Mouse (Mus musculus): Measurements from ENCODE around the gene Kbtbd13. TPM values are rescaled to one million over a fixed set of nuclear protein-coding genes. Genes with fewer than 3 reads are reported as not detected.

The Kbtbd13 gene
- total and polyA plus RNA-seq, 3 experiments, result not detected

DNA sequence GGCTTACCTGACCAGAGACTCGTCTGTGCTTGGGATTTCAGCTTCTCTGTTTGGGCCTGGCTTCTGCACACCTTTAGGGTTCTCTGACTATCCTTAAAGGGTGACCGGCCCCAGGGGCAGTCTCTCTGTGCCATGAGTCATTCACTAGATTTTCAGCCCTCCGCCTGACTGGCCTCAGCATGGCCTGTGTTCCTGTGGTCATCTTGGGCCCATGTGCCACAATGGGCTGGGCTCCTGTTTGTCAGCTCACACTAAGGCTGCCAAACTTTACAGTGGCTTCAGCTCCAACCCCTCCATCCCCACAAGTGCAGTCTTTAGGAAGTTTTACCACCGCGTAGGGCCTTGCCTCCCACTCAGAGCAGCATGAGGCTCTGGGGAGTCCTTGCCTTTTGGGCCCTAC is 38.2 kb downstream of the Kbtbd13 start:
- DNase-seq (ENCODE audit: low read depth, low spot score), result no peak
- Histone ChIP-seq H3K36me3 (ENCODE audit: control insufficient read depth in 1 of 2, insufficient read depth in 2 of 2, low read length in 2 of 2) (peaks cover 3 to 15% of the 10 kb centered on the region in 2 experiments), H3K9ac (ENCODE audit: control insufficient read depth, low read depth, low read length, poor library complexity, severe bottlenecking) (no peak overlapping the region), H3K27ac (ENCODE audit: control insufficient read depth, low read depth, low read length) (no peak overlapping the region), H3K4me1 (ENCODE audit: control insufficient read depth in 1 of 2, insufficient read depth in 2 of 2, low read length in 2 of 2) (peaks cover 0 to 7% of the 10 kb centered on the region in 2 experiments; a peak in 2 of 4 replicates), H3K27me3 (ENCODE audit: control insufficient read depth in 1 of 2, insufficient read depth in 2 of 2, low read length in 2 of 2) (no peaks in the 10 kb centered on the region), H3K9me3 (replicated peaks; ENCODE audit: insufficient read depth, low read length) (no peaks in the 10 kb centered on the region), H3K4me3 (ENCODE audit: control insufficient read depth in 1 of 2, insufficient read depth in 1 of 2, low read depth in 2 of 2, low read length in 2 of 2) (no peak overlapping the region), H3K79me2 (ENCODE audit: control insufficient read depth, insufficient read depth, low read length, poor library complexity) (peaks cover 36% of the 10 kb centered on the region)
- no peak for TF ChIP-seq ZKSCAN1 (IDR thresholded peaks at IDR 0.05; ENCODE audit: low read depth, low read length)
- TF ChIP-seq USF2 (IDR thresholded peaks at IDR 0.05; ENCODE audit: borderline replicate concordance in 1 of 2, insufficient read depth in 1 of 2, low read depth in 1 of 2, low read length in 2 of 2), result no peak
- no peak for TF ChIP-seq HCFC1 (IDR thresholded peaks at IDR 0.05; ENCODE audit: low read depth, low read length)
- no peak for TF ChIP-seq MAZ (IDR thresholded peaks at IDR 0.05; ENCODE audit: low read depth, low read length)
- TF ChIP-seq TCF12 (IDR thresholded peaks at IDR 0.05; ENCODE audit: low read depth, low read length), result no peak
- TF ChIP-seq SMC3 (IDR thresholded peaks at IDR 0.05; ENCODE audit: low read depth, low read length), result no peak
- no peak for TF ChIP-seq JUND (IDR thresholded peaks at IDR 0.05; ENCODE audit: low read depth, low read length)
- no peak for TF ChIP-seq MAFK (IDR thresholded peaks at IDR 0.05; ENCODE audit: borderline replicate concordance, low read depth, low read length)
- no peak for TF ChIP-seq MYC (IDR thresholded peaks at IDR 0.05; ENCODE audit: low read depth, low read length)
- no peak for TF ChIP-seq MAX (IDR thresholded peaks at IDR 0.05; ENCODE audit: low read length)
- TF ChIP-seq ZNF384 (IDR thresholded peaks at IDR 0.05; ENCODE audit: low read depth, low read length), result no peak
- no peak for TF ChIP-seq CHD1 (IDR thresholded peaks at IDR 0.05; ENCODE audit: low read depth, low read length)
- TF ChIP-seq POLR2AphosphoS5 (IDR thresholded peaks at IDR 0.05; ENCODE audit: borderline replicate concordance, low read depth, low read length), result no peak
- TF ChIP-seq CTCF (IDR thresholded peaks at IDR 0.05 in 2 of 3, conservative IDR thresholded peaks at IDR 0.05 in 1 of 3; ENCODE audit: control insufficient read depth in 1 of 3, insufficient read depth in 1 of 3, low read depth in 2 of 3, low read length in 3 of 3, poor library complexity in 1 of 3, severe bottlenecking in 1 of 3), result no peak
- no peak for TF ChIP-seq CHD2 (IDR thresholded peaks at IDR 0.05; ENCODE audit: low read length)
- no peak for TF ChIP-seq SIN3A (IDR thresholded peaks at IDR 0.05; ENCODE audit: low read length)

- H3K27ac ChIP-seq (ENCODE audit: control insufficient read depth, low read depth, low read length), result peak overlapping the region; percentile 56
- H3K27me3 ChIP-seq (ENCODE audit: control insufficient read depth in 1 of 2, insufficient read depth in 2 of 2, low read length in 2 of 2), result no peaks in the 10 kb centered on the region
- no peak for TF ChIP-seq POLR2AphosphoS5 (IDR thresholded peaks at IDR 0.05; ENCODE audit: borderline replicate concordance, low read depth, low read length)
- no peak for TF ChIP-seq ZMIZ1 (IDR thresholded peaks at IDR 0.05; ENCODE audit: low read depth, low read length)
- no peak for TF ChIP-seq E2F4 (IDR thresholded peaks at IDR 0.05; ENCODE audit: borderline replicate concordance, low read depth, low read length)
- TF ChIP-seq USF2 (IDR thresholded peaks at IDR 0.05; ENCODE audit: borderline replicate concordance in 1 of 2, insufficient read depth in 1 of 2, low read depth in 1 of 2, low read length in 2 of 2), result no peak
- no peak for TF ChIP-seq MAZ (IDR thresholded peaks at IDR 0.05; ENCODE audit: low read depth, low read length)
- TF ChIP-seq MAX (IDR thresholded peaks at IDR 0.05; ENCODE audit: low read length), result no peak
- TF ChIP-seq NELFE (IDR thresholded peaks at IDR 0.05; ENCODE audit: low read depth, low read length), result no peak; the same call in 1 of the 2 replicates
- no peak for TF ChIP-seq RAD21 (IDR thresholded peaks at IDR 0.05; ENCODE audit: low read depth, low read length)
- TF ChIP-seq NRF1 (IDR thresholded peaks at IDR 0.05; ENCODE audit: insufficient read depth, low read depth, low read length, poor library complexity, severe bottlenecking), result no peak
- TF ChIP-seq CTCF (IDR thresholded peaks at IDR 0.05 in 2 of 3, conservative IDR thresholded peaks at IDR 0.05 in 1 of 3; ENCODE audit: control insufficient read depth in 1 of 3, insufficient read depth in 1 of 3, low read depth in 2 of 3, low read length in 3 of 3, poor library complexity in 1 of 3, severe bottlenecking in 1 of 3), result no peak
- TF ChIP-seq TCF12 (IDR thresholded peaks at IDR 0.05; ENCODE audit: low read depth, low read length), result no peak
- no peak for TF ChIP-seq CHD2 (IDR thresholded peaks at IDR 0.05; ENCODE audit: low read length)
- TF ChIP-seq MYC (IDR thresholded peaks at IDR 0.05; ENCODE audit: low read depth, low read length), result no peak; the same call in 1 of the 2 replicates
- TF ChIP-seq HCFC1 (IDR thresholded peaks at IDR 0.05; ENCODE audit: low read depth, low read length), result no peak
- TF ChIP-seq POLR2A (IDR thresholded peaks at IDR 0.05; ENCODE audit: control insufficient read depth in 1 of 2, insufficient read depth in 1 of 2, low read depth in 1 of 2, low read length in 2 of 2, poor library complexity in 1 of 2), result no peak
- no peak for TF ChIP-seq POLR2AphosphoS2 (IDR thresholded peaks at IDR 0.05; ENCODE audit: low read length)
- TF ChIP-seq SIN3A (IDR thresholded peaks at IDR 0.05; ENCODE audit: low read length), result peak; percentile 53
- TF ChIP-seq TBP (IDR thresholded peaks at IDR 0.05; ENCODE audit: low read depth, low read length), result 0 out of 2 replicates have a peak, but pooled peaks have one; percentile 42
- no peak for TF ChIP-seq KAT2A (conservative IDR thresholded peaks at IDR 0.05; ENCODE audit: low read depth, low read length)
- TF ChIP-seq MXI1 (IDR thresholded peaks at IDR 0.05; ENCODE audit: low read depth, low read length), result 0 out of 2 replicates have a peak, but pooled peaks have one; percentile 49
- no peak for TF ChIP-seq BHLHE40 (IDR thresholded peaks at IDR 0.05; ENCODE audit: borderline replicate concordance, low read depth, low read length)
- DNase-seq (ENCODE audit: low read depth, low spot score), result peak; percentile 21
- peak overlapping the region; percentile 89 for H3K9ac ChIP-seq (ENCODE audit: control insufficient read depth, low read depth, low read length, poor library complexity, severe bottlenecking)
- peaks cover 0 to 24% of the 10 kb centered on the region in 2 experiments; a peak in 2 of 4 replicates for H3K36me3 ChIP-seq (ENCODE audit: control insufficient read depth in 1 of 2, insufficient read depth in 2 of 2, low read length in 2 of 2)
- peaks cover 54% of the 10 kb centered on the region for H3K79me2 ChIP-seq (ENCODE audit: control insufficient read depth, insufficient read depth, low read length, poor library complexity)
- peak overlapping the region; percentile 65 to 95 for H3K4me3 ChIP-seq (ENCODE audit: control insufficient read depth in 1 of 2, insufficient read depth in 1 of 2, low read depth in 2 of 2, low read length in 2 of 2)
- H3K4me1 ChIP-seq (ENCODE audit: control insufficient read depth in 1 of 2, insufficient read depth in 2 of 2, low read length in 2 of 2), result peaks cover 0 to 14% of the 10 kb centered on the region in 2 experiments
- no peaks in the 10 kb centered on the region for H3K9me3 ChIP-seq (replicated peaks; ENCODE audit: insufficient read depth, low read length)
These were observed 44.2 kb downstream of the Kbtbd13 start for GRCm38 (mm10) chr9:65347112-65347850.

Data from MEL (cell line).